Mouse (Mus musculus): Measurements from ENCODE around the gene Cmas.

Cmas gene

GRCm38 (mm10) chr6:142752331-142753246, 3.9 kb upstream of the Cmas start:
- no peak for DNase-seq (ENCODE audit: low read depth, low spot score)

GRCm38 (mm10) chr6:142757334-142757965, 964 bp downstream of the Cmas start:
- DNase-seq (ENCODE audit: low read depth, low spot score) = no peak

GRCm38 (mm10) chr6:142757976-142758375, 1.5 kb downstream of the Cmas start:
- DNase-seq (ENCODE audit: low read depth, low spot score) = no peak

GRCm38 (mm10) chr6:142758562-142758961, 2.1 kb downstream of the Cmas start:
- DNase-seq (ENCODE audit: low read depth, low spot score) = no peak

- DNase-seq (ENCODE audit: low read depth, low spot score) = no peak
Measured at GRCm38 (mm10) chr6:142759633-142760032, 3.1 kb downstream of the Cmas start.

GRCm38 (mm10) chr6:142764933-142765332, 8.4 kb downstream of the Cmas start:
- no peak for DNase-seq (ENCODE audit: low read depth, low spot score)

- no peak for DNase-seq (ENCODE audit: low read depth, low spot score)
Measured at GRCm38 (mm10) chr6:142767305-142767704, 10.8 kb downstream of the Cmas start.

GRCm38 (mm10) chr6:142769896-142770295, 13.4 kb downstream of the Cmas start:
- no peak for DNase-seq (ENCODE audit: low read depth, low spot score)

GRCm38 (mm10) chr6:142771643-142772042, 15.2 kb downstream of the Cmas start:
- no peak for DNase-seq (ENCODE audit: low read depth, low spot score)

GRCm38 (mm10) chr6:142773566-142773965, 17.1 kb downstream of the Cmas start:
- no peak for DNase-seq (ENCODE audit: low read depth, low spot score)

GRCm38 (mm10) chr6:142776935-142777334, 20.4 kb downstream of the Cmas start:
- DNase-seq (ENCODE audit: low read depth, low spot score) = no peak

- DNase-seq (ENCODE audit: low read depth, low spot score) = peak; percentile 32
Measured at GRCm38 (mm10) chr6:142779045-142779811, 22.7 kb downstream of the Cmas start.

GRCm38 (mm10) chr6:142779812-142780573, 23.5 kb downstream of the Cmas start:
- DNase-seq (ENCODE audit: low read depth, low spot score) = no peak

GRCm38 (mm10) chr6:142780574-142781033, 24.1 kb downstream of the Cmas start:
- no peak for DNase-seq (ENCODE audit: low read depth, low spot score)

- DNase-seq (ENCODE audit: low read depth, low spot score) = no peak
Measured at GRCm38 (mm10) chr6:142781286-142781685, 24.8 kb downstream of the Cmas start.

GRCm38 (mm10) chr6:142785343-142785742, 28.9 kb downstream of the Cmas start:
- peak; percentile 43 for DNase-seq (ENCODE audit: low read depth, low spot score)

- DNase-seq (ENCODE audit: low read depth, low spot score) = no peak
Measured at GRCm38 (mm10) chr6:142786106-142786505, 29.6 kb downstream of the Cmas start.

GRCm38 (mm10) chr6:142788042-142788987, 31.8 kb downstream of the Cmas start:
- DNase-seq (ENCODE audit: low read depth, low spot score) = no peak

GRCm38 (mm10) chr6:142789736-142790135, 33.2 kb downstream of the Cmas start:
- DNase-seq (ENCODE audit: low read depth, low spot score) = no peak

All from retina, adult 2 months (tissue).